Mouse (Mus musculus): ENCODE results near the gene Acbd4.
A peak's percentile ranks its signal among the peaks of the same experiment; 100 is the strongest.

Acbd4 gene

DNA sequence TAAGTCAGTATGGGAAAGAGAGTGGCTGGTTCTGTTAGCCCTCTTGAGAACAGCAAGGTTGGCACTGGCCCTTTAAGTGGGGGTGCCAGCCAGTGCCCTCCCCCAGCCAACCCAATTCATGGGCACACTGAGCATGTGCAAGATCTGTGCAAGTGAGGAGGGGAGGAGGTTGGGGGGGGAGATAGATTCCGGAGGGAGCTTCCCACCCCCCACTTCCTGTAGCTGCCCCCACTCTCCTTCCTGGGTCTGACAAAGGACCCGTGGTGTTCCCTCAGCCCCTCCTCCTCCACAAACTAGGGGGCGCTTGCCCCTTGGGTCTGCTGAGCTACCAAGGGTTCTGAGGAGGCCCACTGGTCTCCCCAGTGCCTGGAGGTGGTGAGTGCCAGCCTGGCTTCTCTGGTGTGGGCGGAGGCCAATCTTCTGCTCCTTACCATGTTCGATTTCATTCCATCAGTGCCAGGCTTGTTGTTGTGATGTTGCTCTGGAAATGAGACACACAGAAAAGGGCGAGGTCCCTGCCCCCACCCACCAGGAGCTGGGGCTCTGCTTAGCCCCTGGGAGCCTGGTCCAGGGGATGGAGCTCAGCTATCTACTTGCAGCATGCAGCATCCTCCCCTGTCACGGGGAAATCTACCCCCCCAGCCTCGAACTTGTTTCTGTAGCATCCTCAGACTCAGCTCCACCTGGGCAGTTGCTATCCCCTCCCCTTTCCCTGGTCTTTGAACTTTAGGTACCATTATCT is 41.1 kb downstream of the Acbd4 start:
- no peak for DNase-seq (ENCODE audit: low spot score)

DNA sequence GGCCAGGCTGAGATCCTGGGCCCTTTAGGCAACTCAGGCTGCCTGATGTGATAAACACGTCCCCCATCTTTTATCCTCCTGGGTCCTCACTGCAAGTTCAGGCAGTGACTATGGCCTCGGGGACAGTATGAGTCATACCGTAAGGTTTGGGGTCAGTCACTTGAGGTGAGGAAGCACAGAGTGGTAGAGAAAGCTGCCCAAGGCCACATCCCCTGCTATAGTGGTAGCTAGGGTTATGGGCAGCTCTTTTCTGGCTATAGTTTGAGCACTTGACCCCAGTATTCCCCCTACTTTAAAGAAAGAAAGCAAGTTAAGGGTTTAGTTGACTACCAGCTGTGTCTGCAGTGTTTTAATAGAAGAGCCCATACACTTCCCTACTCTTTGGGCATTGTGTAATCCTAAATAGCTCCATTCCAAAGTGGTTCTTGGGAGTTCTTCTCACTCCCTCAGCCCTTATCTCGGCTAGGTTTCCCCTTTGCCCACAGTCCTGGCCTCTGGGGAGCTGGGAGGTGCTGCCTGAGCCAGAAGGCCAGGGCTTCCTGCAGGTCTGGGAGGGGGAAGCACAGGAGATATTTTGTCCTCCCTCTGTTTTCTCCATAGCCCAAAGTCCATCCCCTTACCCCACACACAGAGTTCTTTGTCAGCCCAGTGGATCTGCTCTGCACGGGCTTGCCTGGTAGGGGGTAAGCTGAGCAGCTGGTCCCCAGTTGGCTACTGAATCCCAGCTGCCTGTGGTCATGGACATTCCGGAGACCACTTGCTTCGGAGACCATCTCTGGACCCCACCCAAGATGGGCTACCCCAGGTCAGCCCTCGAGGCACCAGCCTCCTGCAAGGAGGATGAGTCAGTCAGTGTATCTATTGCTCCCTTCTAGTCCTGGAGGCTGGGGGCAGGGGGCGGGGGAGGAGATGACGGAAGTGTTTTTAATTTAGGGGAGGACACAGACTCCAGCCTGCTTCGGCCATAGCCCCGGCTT is 43.1 kb downstream of the Acbd4 start:
- DNase-seq (ENCODE audit: low spot score) = no peak

DNA sequence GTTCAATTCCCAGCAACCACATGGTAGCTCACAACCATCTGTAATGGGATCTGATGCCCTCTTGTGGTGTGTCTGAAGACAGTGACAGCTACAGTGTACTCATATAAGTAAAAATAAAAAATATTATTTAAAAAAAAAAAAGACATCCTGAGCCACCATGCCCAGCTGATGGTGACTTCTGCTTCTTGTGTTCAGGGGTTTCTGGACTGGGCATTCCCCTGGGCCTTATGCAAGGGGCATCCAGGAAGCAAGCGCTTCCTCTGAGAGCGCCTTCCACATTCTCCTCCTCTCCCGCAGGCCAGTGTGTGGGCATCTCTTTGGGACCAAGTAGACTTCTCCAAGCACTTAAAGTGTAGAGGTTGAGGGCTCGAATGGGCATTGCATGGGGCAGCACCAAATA is 44.9 kb downstream of the Acbd4 start:
- DNase-seq (ENCODE audit: low spot score) = no peak

DNA sequence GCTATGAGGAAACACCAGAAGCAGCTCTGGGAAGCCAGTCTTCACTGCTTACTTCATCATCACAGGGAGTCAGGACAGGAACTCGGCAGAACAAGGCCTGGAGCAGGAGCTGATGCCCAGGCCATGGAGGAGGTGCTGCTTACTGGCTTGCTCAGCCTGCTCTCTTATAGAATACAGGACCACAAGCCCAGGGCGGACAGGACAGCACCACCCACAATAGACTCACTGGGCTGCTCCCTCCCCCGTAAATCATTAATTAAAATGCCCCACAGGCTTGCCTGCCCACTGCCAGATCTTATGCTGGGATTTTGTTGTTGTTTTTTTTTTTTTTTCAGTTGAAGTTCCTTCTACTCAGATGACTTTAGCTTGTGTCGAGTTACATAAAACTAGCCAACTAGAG is 46.3 kb downstream of the Acbd4 start:
- DNase-seq (ENCODE audit: low spot score) = no peak

DNA sequence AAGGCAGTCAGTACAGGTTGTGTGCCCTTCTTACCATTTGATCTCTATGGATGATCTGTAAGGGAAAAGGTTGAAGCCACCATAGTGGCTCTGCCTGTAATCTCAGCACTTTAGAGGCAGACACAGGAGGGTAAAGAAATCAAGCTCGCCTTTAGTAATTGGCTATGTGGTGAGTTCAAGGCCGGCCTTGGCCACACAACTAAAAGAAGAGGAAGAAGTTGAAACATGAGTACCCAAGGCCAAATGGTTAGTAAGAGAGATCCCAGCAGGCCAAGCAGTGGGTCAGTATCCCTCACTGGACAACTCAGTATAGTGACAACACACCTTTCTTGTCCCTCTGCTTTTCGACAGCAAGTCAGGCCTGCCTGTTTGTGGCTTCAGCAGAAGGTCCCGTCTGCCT is 48.3 kb downstream of the Acbd4 start:
- no peak for DNase-seq (ENCODE audit: low spot score)

DNA sequence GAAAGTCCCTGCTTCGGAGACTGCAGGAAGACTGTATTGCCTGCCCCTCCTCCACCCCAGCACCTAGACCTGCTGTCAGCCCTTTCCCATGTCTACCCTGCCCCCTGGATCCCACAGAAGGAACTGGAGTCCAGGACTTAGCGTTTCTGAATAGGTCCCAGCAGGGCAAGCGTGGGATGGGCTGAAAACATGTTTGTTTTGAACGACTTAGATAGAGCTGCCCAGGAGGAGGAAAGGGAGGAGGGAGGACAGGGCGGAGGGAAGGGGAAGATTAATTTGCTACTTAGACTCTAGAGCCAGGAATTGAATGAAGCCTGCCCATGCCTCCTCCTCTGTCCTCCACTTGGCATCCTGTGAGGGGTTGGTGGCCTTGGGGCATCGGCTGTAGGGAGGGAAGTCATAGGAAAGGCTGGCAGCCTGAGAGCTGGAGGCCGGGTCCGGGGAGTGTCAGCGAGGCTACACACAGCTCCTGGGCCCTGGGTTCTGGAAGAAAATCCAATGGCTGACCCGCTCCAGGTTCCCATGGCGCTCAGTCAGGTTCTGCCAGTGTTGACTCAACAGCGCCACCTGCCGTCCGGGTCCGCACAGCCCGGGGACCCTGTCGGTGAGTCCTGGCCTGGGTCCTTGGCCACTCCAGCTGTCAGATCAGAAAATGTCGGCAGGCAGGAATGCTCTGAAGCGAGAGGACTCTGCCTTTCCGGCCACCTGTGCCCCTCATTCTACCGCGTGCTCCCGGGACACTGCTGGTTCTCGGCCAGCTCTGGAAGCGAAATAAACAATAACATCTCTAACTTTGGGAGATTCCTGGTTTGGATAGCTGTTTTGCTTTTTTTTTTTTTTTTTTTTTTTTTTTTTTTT is 57.4 kb downstream of the Acbd4 start:
- peak; percentile 93 for DNase-seq (ENCODE audit: low spot score)

DNA sequence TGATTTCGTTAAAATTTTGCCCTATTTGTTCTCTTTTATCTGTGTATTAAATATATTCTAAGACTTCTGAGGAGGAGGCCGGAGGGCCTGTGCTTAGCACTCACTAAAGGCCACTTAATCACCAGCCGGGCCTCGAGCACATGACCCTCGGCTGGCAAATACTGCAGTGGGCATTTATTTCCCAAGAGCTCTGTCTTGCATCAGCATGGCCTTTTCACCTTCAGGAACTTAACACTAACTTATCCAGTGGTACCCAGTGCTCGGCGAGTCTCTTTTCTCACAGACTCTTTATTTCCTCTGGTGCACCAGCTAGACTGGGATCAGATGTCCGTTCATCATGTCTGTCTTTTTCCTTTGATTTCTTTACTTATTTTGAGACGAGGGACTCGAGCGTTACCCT is 59.3 kb downstream of the Acbd4 start:
- no peak for DNase-seq (ENCODE audit: low spot score)

DNA sequence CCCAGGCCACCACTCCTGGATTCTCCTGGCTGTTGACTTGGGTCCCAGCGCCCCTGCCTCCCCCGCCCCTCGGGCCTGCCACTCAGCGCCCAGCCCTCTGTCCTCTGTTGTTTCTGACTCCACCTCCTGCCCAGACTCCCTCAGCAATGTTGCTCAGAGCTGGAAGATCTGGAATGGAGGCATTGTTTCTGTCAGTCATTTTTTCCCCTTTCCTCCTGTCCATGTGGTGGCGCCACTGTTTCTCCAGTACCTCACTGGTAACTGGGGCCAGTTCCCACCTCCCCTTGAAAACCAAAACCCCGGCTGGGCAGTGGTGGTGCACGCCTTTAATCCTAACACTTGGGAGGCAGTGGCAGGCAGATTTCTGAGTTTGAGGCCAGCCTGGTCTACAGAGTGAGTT is 60.0 kb downstream of the Acbd4 start:
- DNase-seq (ENCODE audit: low spot score) = no peak
